Mouse (Mus musculus): ENCODE results near the gene Gm9913.

- no peak for TF ChIP-seq POLR2A (IDR thresholded peaks at IDR 0.05; ENCODE audit: insufficient read depth, low read depth, low read length)
- no peak for TF ChIP-seq CTCF (IDR thresholded peaks at IDR 0.05; ENCODE audit: insufficient read depth, low read depth, low read length)
These were observed 40.9 kb upstream of the Gm9913 start for GRCm38 (mm10) chr2:125464036-125464435.
